Mouse (Mus musculus) lung, postnatal 0 days (tissue): Measurements from ENCODE around the gene Ano4. TPM values are rescaled to one million over a fixed set of nuclear protein-coding genes. Genes with fewer than 3 reads are reported as not detected.

ENCODE experiments used
- ATAC-seq: fragments of 200-750 bp; cut with Nextera tagmentation; 2 replicates; pipeline ENCODE4 v1.8.0; 2017; ENCODE audit warnings: moderate library complexity
- DNase-seq: peaks from one replicate; pipeline ENCODE4 v3.0.0-alpha.2; 2016; ENCODE audit warnings: low spot score
- H3K27ac ChIP-seq: fragments of 300-500 bp; sonication (generic); 2 replicates; pipeline ENCODE4 v1.5.1; 2014; ENCODE audit warnings: antibody characterized with exemption, mild to moderate bottlenecking, low read length, mixed read lengths
- H3K27me3 ChIP-seq: fragments of 300-500 bp; sonication (generic); replicated peaks from 2 replicates; pipeline ENCODE4 v1.6.1; 2014; ENCODE audit warnings: low read length, mixed read lengths; ENCODE audit not compliant: insufficient read depth
- H3K36me3 ChIP-seq: fragments of 300-500 bp; sonication (generic); 2 replicates; pipeline ENCODE4 v1.6.1; 2014; ENCODE audit warnings: low read length, mixed read lengths; ENCODE audit not compliant: insufficient read depth
- H3K4me1 ChIP-seq: fragments of 300-500 bp; sonication (generic); 2 replicates; pipeline ENCODE4 v1.6.1; 2014; ENCODE audit warnings: antibody characterized with exemption, low read depth, low read length, mixed read lengths; ENCODE audit not compliant: insufficient read depth
- H3K4me2 ChIP-seq: fragments of 300-500 bp; sonication (generic); replicated peaks from 2 replicates; pipeline ENCODE4 v1.6.1; 2014; ENCODE audit warnings: low read depth, mild to moderate bottlenecking, low read length, moderate library complexity, mixed read lengths
- H3K4me3 ChIP-seq: fragments of 300-500 bp; sonication (generic); 2 replicates; pipeline ENCODE4 v1.5.1; 2014; ENCODE audit warnings: low read depth, low read length
- H3K9ac ChIP-seq: fragments of 300-500 bp; sonication (generic); replicated peaks from 2 replicates; pipeline ENCODE4 v1.6.1; 2014; ENCODE audit warnings: low read depth, mild to moderate bottlenecking
- H3K9me3 ChIP-seq: fragments of 300-500 bp; sonication (generic); 2 replicates; pipeline ENCODE4 v1.6.1; 2016; ENCODE audit warnings: low read length, mixed read lengths
- CTCF ChIP-seq: IDR thresholded peaks from 2 replicates; pipeline ENCODE4 v1.5.1; 2016; ENCODE audit warnings: antibody characterized with exemption, mild to moderate bottlenecking
- EP300 ChIP-seq: IDR thresholded peaks from 2 replicates; pipeline ENCODE4 v1.6.1; 2016; ENCODE audit warnings: antibody characterized with exemption, mild to moderate bottlenecking, control low read depth
- WGBS: fragments of 180-500 bp; shearing (Covaris S2); extraction: QIAGEN DNeasy Blood & Tissue Kit; methylation state at CpG from one replicate; pipeline ENCODE4 v1.1.7; 2014; 5-methylcytosine and 5-hydroxymethylcytosine counted together
- polyA plus RNA-seq: library from polyadenylated mRNA; unstranded; fragments of >200 nt; fragmentation: Nextera tagmentation; extraction: Ambion mirVana; gene quantifications from 2 replicates; pipeline ENCODE4 v1.2.1, GENCODE M21; 2015

The Ano4 gene
- polyA plus RNA-seq, 1 experiment from 2014 or later, result 0.11 TPM

DNA sequence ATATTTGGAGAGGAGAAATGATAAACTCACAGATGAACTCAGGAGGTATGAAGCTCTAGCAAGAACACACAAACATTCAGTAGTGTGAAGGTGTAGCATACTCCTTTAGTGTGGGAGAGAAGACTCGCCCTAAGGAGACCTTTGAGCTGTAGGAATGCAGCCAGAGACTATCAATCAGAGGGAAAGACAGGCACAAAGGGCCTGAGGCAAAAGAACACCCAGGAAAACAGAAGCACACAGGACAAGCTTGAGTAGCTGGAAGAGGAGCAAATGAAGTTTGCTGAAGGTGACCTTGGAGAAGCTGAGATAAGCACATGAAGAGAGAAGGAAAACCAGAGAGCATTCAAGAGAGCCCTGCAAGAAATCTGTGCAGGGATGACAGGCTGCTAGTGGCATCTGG, 25.5 kb upstream of the Ano4 start:
- no peaks in the 10 kb centered on the region for H3K36me3 ChIP-seq
- no peaks in the 10 kb centered on the region for H3K4me1 ChIP-seq
- no peaks in the 10 kb centered on the region for H3K27me3 ChIP-seq
- H3K27ac ChIP-seq, result no peak overlapping the region
- no peak overlapping the region for H3K4me3 ChIP-seq
- TF ChIP-seq EP300 (no peak), CTCF (no peak)
- no peak for DNase-seq
- no peak overlapping the region for H3K4me2 ChIP-seq
- H3K9ac ChIP-seq, result no peak overlapping the region
- 21% methylated on average over 1 of the region's 1 CpGs for WGBS
- ATAC-seq, result no peak
- no peaks in the 10 kb centered on the region for H3K9me3 ChIP-seq

DNA sequence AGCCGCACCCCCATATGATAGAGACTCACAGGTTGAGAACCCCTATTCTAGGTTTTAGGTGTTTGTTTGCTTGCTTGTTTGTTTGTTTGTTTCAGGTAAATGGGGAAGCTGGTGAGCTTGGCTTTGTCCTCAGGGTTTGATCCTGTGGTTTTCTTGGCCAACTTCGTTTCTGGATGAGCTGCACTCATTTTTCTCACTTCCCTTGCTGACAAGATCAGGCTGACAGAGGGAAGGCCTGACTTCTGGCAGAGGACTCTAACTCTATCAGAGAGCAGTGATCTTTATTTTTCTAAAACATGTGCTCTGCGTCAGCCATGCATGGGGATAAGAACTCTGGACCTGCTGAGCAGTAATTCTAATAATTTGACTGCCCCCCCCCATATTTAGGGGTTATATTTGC, 14.4 kb upstream of the Ano4 start:
- DNase-seq (no peak), ATAC-seq (no peak)
- Histone ChIP-seq H3K4me3 (no peak overlapping the region), H3K4me2 (no peak overlapping the region), H3K9ac (no peak overlapping the region), H3K4me1 (no peaks in the 10 kb centered on the region), H3K27ac (no peak overlapping the region), H3K36me3 (no peaks in the 10 kb centered on the region), H3K9me3 (no peaks in the 10 kb centered on the region), H3K27me3 (no peaks in the 10 kb centered on the region)
- TF ChIP-seq EP300, result no peak
- TF ChIP-seq CTCF, result no peak
- 69% methylated on average over 3 of the region's 3 CpGs for WGBS

DNA sequence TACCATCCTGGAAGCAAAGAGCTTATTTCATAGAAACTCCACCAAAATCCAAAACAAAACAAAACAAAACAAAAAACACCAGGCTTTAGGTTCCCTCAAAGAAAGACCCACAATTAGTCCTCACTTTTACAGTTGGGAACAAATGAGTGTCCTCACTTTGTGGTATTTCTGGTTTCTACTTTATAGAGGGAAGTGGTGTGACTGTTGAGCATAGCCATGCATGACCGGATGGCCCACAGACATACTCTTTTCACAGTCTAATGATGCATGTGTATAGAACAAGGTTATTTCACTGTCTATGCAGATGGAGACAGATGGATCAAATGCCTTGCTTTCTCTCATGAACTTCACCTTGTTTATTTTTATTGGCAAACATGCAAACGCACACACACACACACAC, 10.1 kb upstream of the Ano4 start:
- no peak for TF ChIP-seq CTCF
- no peak for TF ChIP-seq EP300
- H3K36me3 ChIP-seq, result no peaks in the 10 kb centered on the region
- no peak overlapping the region for H3K9ac ChIP-seq
- H3K9me3 ChIP-seq, result no peaks in the 10 kb centered on the region
- H3K4me1 ChIP-seq, result no peaks in the 10 kb centered on the region
- no peaks in the 10 kb centered on the region for H3K27me3 ChIP-seq
- no peak overlapping the region for H3K27ac ChIP-seq
- no peak overlapping the region for H3K4me2 ChIP-seq
- DNase-seq, result no peak
- no peak for ATAC-seq
- no peak overlapping the region for H3K4me3 ChIP-seq
- WGBS, result 68% methylated on average over 2 of the region's 2 CpGs

DNA sequence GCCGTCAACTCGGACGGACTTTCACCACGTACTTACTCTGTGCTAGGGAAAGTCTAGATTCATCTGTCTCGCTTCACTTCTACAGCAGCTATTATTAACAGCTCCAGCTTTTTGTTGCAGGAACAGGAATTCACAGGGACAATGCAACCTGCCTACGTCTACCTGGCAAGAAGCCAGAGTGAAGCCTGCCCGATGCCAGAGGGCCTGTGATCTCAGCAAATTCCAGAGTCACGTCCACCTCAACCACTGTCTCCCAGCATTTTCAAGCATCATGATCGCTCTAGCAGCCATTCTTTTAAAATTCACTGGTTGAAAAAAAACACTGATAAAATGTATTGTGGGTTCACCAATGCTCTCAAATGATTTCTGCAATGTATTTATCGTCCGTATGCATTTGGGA, 6.9 kb upstream of the Ano4 start:
- Histone ChIP-seq H3K36me3 (no peaks in the 10 kb centered on the region), H3K4me3 (no peak overlapping the region), H3K9ac (no peak overlapping the region), H3K4me2 (no peak overlapping the region), H3K4me1 (no peaks in the 10 kb centered on the region), H3K27ac (no peak overlapping the region), H3K9me3 (no peaks in the 10 kb centered on the region), H3K27me3 (no peaks in the 10 kb centered on the region)
- 65% methylated on average over 11 of the region's 11 CpGs for WGBS
- DNase-seq, result no peak
- no peak for ATAC-seq
- TF ChIP-seq EP300, result no peak
- no peak for TF ChIP-seq CTCF

DNA sequence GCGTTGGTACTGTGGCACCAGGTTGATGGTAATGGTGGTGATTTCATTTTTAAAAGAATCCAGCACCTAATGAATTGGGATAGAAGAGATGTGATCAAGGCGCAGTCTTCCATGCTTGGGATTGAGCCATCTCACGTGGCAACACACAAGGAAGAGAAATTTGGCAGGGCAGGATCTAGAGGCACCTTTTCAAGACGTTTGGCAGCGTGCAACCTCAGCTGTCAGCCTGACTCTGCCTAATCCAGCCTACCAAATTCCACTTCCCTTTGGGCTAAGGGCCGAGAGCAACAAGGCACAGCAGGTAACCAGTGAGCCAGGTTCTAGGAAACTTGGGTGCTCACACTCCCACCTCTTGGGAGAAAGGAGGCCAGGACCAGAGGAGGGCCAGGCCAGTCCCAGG, 1.0 kb upstream of the Ano4 start:
- TF ChIP-seq EP300 (no peak), CTCF (no peak)
- no peak overlapping the region for H3K9ac ChIP-seq
- no peaks in the 10 kb centered on the region for H3K9me3 ChIP-seq
- H3K27me3 ChIP-seq, result peaks cover 13% of the 10 kb centered on the region; the same call in 1 of the 2 replicates
- H3K36me3 ChIP-seq, result no peaks in the 10 kb centered on the region
- no peak overlapping the region for H3K4me3 ChIP-seq
- H3K4me2 ChIP-seq, result no peak overlapping the region
- no peak for ATAC-seq
- H3K27ac ChIP-seq, result no peak overlapping the region
- no peak for DNase-seq
- 61% methylated on average over 6 of the region's 6 CpGs for WGBS
- H3K4me1 ChIP-seq, result no peaks in the 10 kb centered on the region

DNA sequence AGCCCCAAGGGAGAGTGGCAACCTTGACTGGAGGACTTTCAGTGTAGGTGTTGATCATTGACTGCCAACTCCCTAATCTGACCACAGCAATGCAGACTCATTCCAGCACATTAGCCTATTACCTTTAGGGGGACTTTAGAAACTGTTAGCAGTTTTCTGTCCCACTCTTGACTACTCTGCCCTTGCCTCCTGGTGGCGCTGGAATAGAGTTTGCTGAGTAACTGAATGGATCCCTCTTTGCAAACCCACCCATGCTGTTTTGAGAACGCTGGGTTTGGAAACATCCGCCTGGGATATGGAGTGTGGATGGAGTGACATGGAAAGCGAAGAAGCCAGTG, 603 bp upstream of the Ano4 start:
- no peak overlapping the region for H3K9ac ChIP-seq
- DNase-seq, result no peak
- TF ChIP-seq CTCF (no peak), EP300 (no peak)
- H3K27me3 ChIP-seq, result peaks cover 13% of the 10 kb centered on the region; the same call in 1 of the 2 replicates
- no peak for ATAC-seq
- H3K36me3 ChIP-seq, result no peaks in the 10 kb centered on the region
- H3K9me3 ChIP-seq, result no peaks in the 10 kb centered on the region
- H3K4me3 ChIP-seq, result peak overlapping the region; percentile 36
- H3K4me1 ChIP-seq, result no peaks in the 10 kb centered on the region
- H3K4me2 ChIP-seq, result peak overlapping the region; percentile 69
- 46% methylated on average over 4 of the region's 4 CpGs for WGBS
- no peak overlapping the region for H3K27ac ChIP-seq

DNA sequence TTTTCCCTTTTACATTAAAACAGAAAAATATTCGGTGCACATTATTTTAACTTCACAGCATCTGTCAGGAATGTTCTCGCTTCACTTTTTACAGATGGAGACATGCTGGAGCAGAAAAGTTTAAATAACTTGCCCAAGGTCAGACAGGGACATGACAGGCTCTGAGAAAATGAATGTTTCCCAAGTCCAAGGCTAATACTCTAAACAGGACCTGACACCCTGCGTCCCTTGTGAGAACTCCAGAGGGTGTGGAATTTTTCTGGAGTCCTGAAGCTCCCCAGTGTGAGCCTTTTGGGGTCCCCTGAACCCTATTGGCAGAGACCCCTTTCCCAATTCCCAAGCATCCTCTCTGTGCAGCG, 451 bp downstream of the Ano4 start:
- ATAC-seq (no peak), DNase-seq (no peak)
- H3K27ac ChIP-seq, result no peak overlapping the region

More for the DNA sequence above, 451 bp downstream of the Ano4 start:
- WGBS, result 6% methylated on average over 4 of the region's 4 CpGs
- Histone ChIP-seq H3K4me3 (peak overlapping the region; percentile 36; the same call in 1 of the 2 replicates), H3K4me2 (peak overlapping the region; percentile 69), H3K9me3 (no peaks in the 10 kb centered on the region), H3K36me3 (no peaks in the 10 kb centered on the region), H3K9ac (no peak overlapping the region), H3K4me1 (no peaks in the 10 kb centered on the region), H3K27me3 (peaks cover 13% of the 10 kb centered on the region; the same call in 1 of the 2 replicates)
- no peak for TF ChIP-seq EP300
- TF ChIP-seq CTCF, result no peak
